Mouse (Mus musculus): ENCODE results near the gene Tns4. TPM values are rescaled to one million over a fixed set of nuclear protein-coding genes. Genes with fewer than 3 reads are reported as not detected.
A peak's percentile ranks its signal among the peaks of the same experiment; 100 is the strongest.

Gene Tns4
- polyA plus RNA-seq, 1 experiment from 2014 or later, result 0.29 TPM

DNA sequence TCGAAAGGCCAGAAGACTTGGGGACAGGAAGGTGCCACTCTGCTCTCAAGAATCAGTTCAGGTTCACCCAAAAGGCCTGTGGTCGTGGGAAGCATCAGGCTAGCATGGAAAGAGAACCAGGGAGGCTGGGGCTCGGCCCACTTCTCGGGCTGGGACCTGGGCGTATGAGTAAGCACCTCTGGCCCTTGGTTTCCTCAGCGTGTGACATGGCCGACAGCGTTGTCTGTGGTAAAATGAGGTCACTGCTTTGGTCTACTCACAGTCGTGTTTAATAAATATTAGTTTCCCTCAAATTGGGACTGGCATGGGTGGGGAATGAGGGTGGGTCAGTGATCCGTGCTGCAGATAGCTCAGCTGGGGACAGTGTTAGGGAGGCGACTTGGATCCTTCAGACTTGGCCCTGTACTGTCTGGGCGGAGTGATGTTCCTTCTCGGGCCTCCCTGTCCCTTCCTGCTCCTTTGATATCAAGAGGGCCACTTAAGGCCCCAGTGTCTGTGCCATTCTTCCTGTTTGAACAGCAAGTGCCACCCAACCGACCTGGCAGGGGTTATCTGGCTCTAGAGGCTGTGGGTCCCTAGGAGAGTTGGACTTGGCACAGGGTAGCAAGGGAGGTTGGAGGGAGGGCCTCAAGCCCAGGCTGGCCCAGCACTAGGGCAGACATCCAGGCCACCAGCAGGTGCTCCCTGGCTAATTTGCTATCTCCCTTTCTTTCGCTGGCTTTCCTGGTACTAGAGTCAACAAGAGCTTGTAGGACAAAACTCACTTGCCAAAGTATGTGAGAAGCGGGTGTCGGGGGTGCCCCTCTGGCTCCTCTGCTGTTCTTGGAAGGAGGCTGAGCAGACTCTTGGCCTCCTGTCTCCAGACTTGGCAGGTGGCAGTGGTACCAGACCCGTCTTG is 38.9 kb upstream of the Tns4 start:
- Histone ChIP-seq H3K4me3 (replicated peaks) (no peak overlapping the region), H3K9me3 (no peaks in the 10 kb centered on the region), H3K27ac (no peak overlapping the region), H3K4me1 (peaks cover 18% of the 10 kb centered on the region), H3K4me2 (no peak overlapping the region), H3K9ac (no peak overlapping the region), H3K27me3 (no peaks in the 10 kb centered on the region; the same call in 1 of the 2 replicates), H3K36me3 (replicated peaks) (no peaks in the 10 kb centered on the region)
- no peak for ATAC-seq (ENCODE audit: low FRiP score)
- WGBS, result 87% methylated on average over 18 of the region's 18 CpGs

GRCm38 (mm10) chr11:99126482-99127253 is 37.6 kb upstream of the Tns4 start:
- no peak overlapping the region for H3K4me3 ChIP-seq (replicated peaks)
- H3K27me3 ChIP-seq, result no peaks in the 10 kb centered on the region; the same call in 1 of the 2 replicates
- WGBS, result 51% methylated on average over 5 of the region's 5 CpGs
- peaks cover 5% of the 10 kb centered on the region for H3K4me1 ChIP-seq
- no peak overlapping the region for H3K27ac ChIP-seq
- peak overlapping the region; percentile 4; the same call in 1 of the 2 replicates for H3K9ac ChIP-seq
- no peaks in the 10 kb centered on the region for H3K36me3 ChIP-seq (replicated peaks)
- ATAC-seq (ENCODE audit: low FRiP score), result no peak
- no peak overlapping the region for H3K4me2 ChIP-seq
- H3K9me3 ChIP-seq, result no peaks in the 10 kb centered on the region

DNA sequence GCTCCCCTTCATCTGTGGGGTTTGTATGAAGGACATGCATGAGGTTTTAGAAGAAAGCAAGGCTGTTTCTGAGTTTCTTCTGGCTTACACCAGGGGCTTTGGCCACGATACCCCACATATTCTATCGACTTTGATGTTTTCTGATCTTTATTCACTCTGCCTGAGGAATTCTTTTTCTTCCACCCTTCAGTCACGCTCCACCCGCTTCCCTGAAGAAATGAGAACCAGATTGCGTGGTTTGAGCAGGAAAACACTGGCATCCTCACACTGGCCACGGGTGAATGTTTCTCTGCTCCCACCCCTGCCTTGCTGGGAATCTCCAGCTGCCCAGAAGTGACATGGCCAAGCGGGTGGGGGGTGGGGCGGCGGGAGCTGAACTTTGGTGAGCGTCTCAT is 35.5 kb upstream of the Tns4 start:
- Histone ChIP-seq H3K27ac (no peak overlapping the region), H3K4me3 (replicated peaks) (no peak overlapping the region), H3K9me3 (no peaks in the 10 kb centered on the region), H3K36me3 (replicated peaks) (no peaks in the 10 kb centered on the region), H3K4me1 (peaks cover 19% of the 10 kb centered on the region), H3K9ac (no peak overlapping the region), H3K4me2 (no peak overlapping the region), H3K27me3 (no peaks in the 10 kb centered on the region; the same call in 1 of the 2 replicates)
- WGBS, result 65% methylated on average over 10 of the region's 10 CpGs
- ATAC-seq (ENCODE audit: low FRiP score), result no peak

DNA sequence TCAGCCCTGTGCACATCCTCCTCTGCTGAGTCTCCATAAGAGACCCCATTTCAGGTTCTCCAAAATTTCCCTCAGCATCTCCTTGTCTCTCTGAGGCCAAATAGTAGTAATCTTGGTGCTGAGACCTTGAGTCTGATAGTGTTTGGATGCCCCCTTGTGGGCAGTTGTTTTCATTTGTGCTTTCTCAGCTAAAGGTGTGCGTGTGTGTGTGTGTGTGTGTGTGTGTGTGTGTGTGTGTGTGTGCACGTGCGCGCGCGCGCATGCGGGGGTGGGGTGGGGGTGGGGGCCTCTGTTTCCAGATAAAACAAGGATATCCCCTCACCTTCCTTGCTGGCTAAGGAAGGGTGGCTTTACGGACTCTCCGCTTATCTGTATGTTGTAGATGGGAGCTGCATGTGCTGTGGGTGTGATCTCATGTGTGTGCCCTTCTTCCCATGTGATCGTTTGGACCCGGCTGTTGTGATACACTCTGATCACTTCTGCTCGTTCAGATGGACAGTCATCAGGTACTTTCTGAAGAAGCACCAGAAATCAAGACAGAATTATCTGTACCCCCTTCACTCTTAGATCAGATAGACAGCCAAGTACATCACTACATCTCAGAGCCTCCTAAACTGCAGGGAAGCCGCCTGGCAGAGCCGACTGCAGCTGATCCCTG is 35.0 kb upstream of the Tns4 start:
- H3K27ac ChIP-seq, result no peak overlapping the region
- H3K27me3 ChIP-seq, result no peaks in the 10 kb centered on the region; the same call in 1 of the 2 replicates
- no peaks in the 10 kb centered on the region for H3K36me3 ChIP-seq (replicated peaks)
- no peak overlapping the region for H3K4me2 ChIP-seq
- H3K4me3 ChIP-seq (replicated peaks), result no peak overlapping the region
- WGBS, result 39% methylated on average over 15 of the region's 15 CpGs
- H3K9ac ChIP-seq, result no peak overlapping the region
- ATAC-seq (ENCODE audit: low FRiP score), result no peak
- H3K4me1 ChIP-seq, result peaks cover 21% of the 10 kb centered on the region
- no peaks in the 10 kb centered on the region for H3K9me3 ChIP-seq

GRCm38 (mm10) chr11:99122703-99123102 is 33.6 kb upstream of the Tns4 start:
- Histone ChIP-seq H3K27ac (peak overlapping the region; percentile 47; the same call in 1 of the 2 replicates), H3K4me2 (no peak overlapping the region), H3K4me3 (replicated peaks) (no peak overlapping the region), H3K27me3 (no peaks in the 10 kb centered on the region; the same call in 1 of the 2 replicates), H3K36me3 (replicated peaks) (no peaks in the 10 kb centered on the region), H3K9me3 (no peaks in the 10 kb centered on the region), H3K9ac (no peak overlapping the region), H3K4me1 (peaks cover 21% of the 10 kb centered on the region)
- no peak for ATAC-seq (ENCODE audit: low FRiP score)
- WGBS, result 52% methylated on average over 3 of the region's 3 CpGs

- Histone ChIP-seq H3K9ac (no peak overlapping the region), H3K4me2 (0 out of 2 replicates have a peak overlapping the region, but pooled peaks have one; percentile 13), H3K9me3 (no peaks in the 10 kb centered on the region), H3K27ac (peak overlapping the region; percentile 46; the same call in 1 of the 2 replicates), H3K4me3 (replicated peaks) (no peak overlapping the region), H3K36me3 (replicated peaks) (no peaks in the 10 kb centered on the region), H3K27me3 (no peaks in the 10 kb centered on the region), H3K4me1 (peaks cover 21% of the 10 kb centered on the region)
- ATAC-seq (ENCODE audit: low FRiP score), result no peak
- WGBS, result 41% methylated on average over 14 of the region's 14 CpGs
Measured at GRCm38 (mm10) chr11:99121218-99121631, 32.1 kb upstream of the Tns4 start.

GRCm38 (mm10) chr11:99120524-99121217 is 31.6 kb upstream of the Tns4 start:
- Histone ChIP-seq H3K4me3 (replicated peaks) (no peak overlapping the region), H3K4me1 (peaks cover 21% of the 10 kb centered on the region), H3K9ac (no peak overlapping the region), H3K36me3 (replicated peaks) (no peaks in the 10 kb centered on the region), H3K27ac (peak overlapping the region; percentile 67; the same call in 1 of the 2 replicates), H3K4me2 (no peak overlapping the region), H3K27me3 (no peaks in the 10 kb centered on the region), H3K9me3 (no peaks in the 10 kb centered on the region)
- ATAC-seq (ENCODE audit: low FRiP score), result no peak
- WGBS, result 44% methylated on average over 20 of the region's 20 CpGs

DNA sequence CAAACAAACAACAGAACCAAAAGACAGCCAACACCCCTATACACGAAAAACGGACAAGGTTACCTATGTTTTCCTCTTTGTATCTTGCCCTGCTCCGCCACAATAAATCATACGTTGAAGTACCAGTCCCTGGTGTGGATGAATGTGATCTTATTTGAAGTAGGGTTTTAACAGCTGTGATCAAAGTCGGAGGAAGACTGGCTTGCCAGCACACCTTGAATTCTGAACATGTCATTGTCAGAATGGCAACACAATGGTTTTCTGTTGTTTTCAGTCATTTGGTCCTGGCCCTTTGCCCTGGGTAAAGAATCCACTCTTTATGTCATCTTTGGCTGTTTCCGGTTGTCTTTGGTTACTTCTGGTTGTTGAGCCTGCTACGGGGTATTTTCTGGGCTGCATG is 29.9 kb upstream of the Tns4 start:
- H3K9me3 ChIP-seq, result no peaks in the 10 kb centered on the region
- H3K27ac ChIP-seq, result no peak overlapping the region
- no peak overlapping the region for H3K4me2 ChIP-seq
- no peaks in the 10 kb centered on the region for H3K27me3 ChIP-seq
- H3K4me1 ChIP-seq, result peaks cover 21% of the 10 kb centered on the region
- H3K4me3 ChIP-seq (replicated peaks), result no peak overlapping the region
- 86% methylated on average over 7 of the region's 7 CpGs for WGBS
- no peak for ATAC-seq (ENCODE audit: low FRiP score)
- H3K9ac ChIP-seq, result no peak overlapping the region
- no peaks in the 10 kb centered on the region for H3K36me3 ChIP-seq (replicated peaks)

GRCm38 (mm10) chr11:99118420-99118819 is 29.3 kb upstream of the Tns4 start:
- peaks cover 24% of the 10 kb centered on the region for H3K4me1 ChIP-seq
- no peak for ATAC-seq (ENCODE audit: low FRiP score)
- 97% methylated on average over 1 of the region's 1 CpGs for WGBS
- no peaks in the 10 kb centered on the region for H3K9me3 ChIP-seq
- H3K9ac ChIP-seq, result no peak overlapping the region
- H3K27ac ChIP-seq, result no peak overlapping the region
- H3K36me3 ChIP-seq (replicated peaks), result no peaks in the 10 kb centered on the region
- no peaks in the 10 kb centered on the region for H3K27me3 ChIP-seq
- no peak overlapping the region for H3K4me3 ChIP-seq (replicated peaks)
- no peak overlapping the region for H3K4me2 ChIP-seq

- Histone ChIP-seq H3K36me3 (replicated peaks) (no peaks in the 10 kb centered on the region), H3K4me2 (no peak overlapping the region), H3K27me3 (no peaks in the 10 kb centered on the region), H3K27ac (no peak overlapping the region), H3K9me3 (no peaks in the 10 kb centered on the region), H3K4me3 (replicated peaks) (no peak overlapping the region), H3K9ac (no peak overlapping the region), H3K4me1 (peaks cover 29% of the 10 kb centered on the region)
- 82% methylated on average over 7 of the region's 7 CpGs for WGBS
- no peak for ATAC-seq (ENCODE audit: low FRiP score)
Measured at GRCm38 (mm10) chr11:99117907-99118306, 28.8 kb upstream of the Tns4 start.

- no peak for ATAC-seq (ENCODE audit: low FRiP score)
- Histone ChIP-seq H3K4me2 (no peak overlapping the region), H3K9ac (no peak overlapping the region), H3K4me3 (replicated peaks) (no peak overlapping the region), H3K27ac (no peak overlapping the region), H3K9me3 (no peaks in the 10 kb centered on the region), H3K36me3 (replicated peaks) (no peaks in the 10 kb centered on the region), H3K4me1 (peaks cover 28% of the 10 kb centered on the region), H3K27me3 (no peaks in the 10 kb centered on the region)
- 69% methylated on average over 6 of the region's 6 CpGs for WGBS
Measured at GRCm38 (mm10) chr11:99115940-99116339, 26.8 kb upstream of the Tns4 start.

All from forebrain, embryonic 12.5 days (tissue).